Mouse (Mus musculus) kidney, postnatal 0 days (tissue): ENCODE measurements around the gene Dnph1. TPM values are rescaled to one million over a fixed set of nuclear protein-coding genes. Genes with fewer than 3 reads are reported as not detected.

Experiments
- ATAC-seq: fragments of 200-750 bp; cut with Nextera tagmentation; replicated peaks from 2 replicates; pipeline ENCODE4 v1.8.0; 2017; ENCODE audit warnings: low read depth, moderate number of reproducible peaks, moderate TSS enrichment, moderate library complexity; ENCODE audit not compliant: low FRiP score
- DNase-seq: peaks from one replicate; pipeline ENCODE4 v3.0.0-alpha.2; 2016; ENCODE audit warnings: low spot score
- H3K27ac ChIP-seq: fragments of 300-500 bp; sonication (generic); 2 replicates; pipeline ENCODE4 v1.5.1; 2014; ENCODE audit warnings: mild to moderate bottlenecking
- H3K27me3 ChIP-seq: fragments of 300-500 bp; sonication (generic); 2 replicates; pipeline ENCODE4 v1.6.1; 2014; ENCODE audit warnings: low read length, mixed read lengths; ENCODE audit not compliant: insufficient read depth
- H3K36me3 ChIP-seq: fragments of 300-500 bp; sonication (generic); 2 replicates; pipeline ENCODE4 v1.6.1; 2014; ENCODE audit warnings: low read length, mixed read lengths; ENCODE audit not compliant: insufficient read depth
- H3K4me1 ChIP-seq: fragments of 300-500 bp; sonication (generic); replicated peaks from 2 replicates; pipeline ENCODE4 v1.6.1; 2014; ENCODE audit warnings: antibody characterized with exemption, low read length, mixed read lengths; ENCODE audit not compliant: insufficient read depth
- H3K4me2 ChIP-seq: fragments of 300-500 bp; sonication (generic); 2 replicates; pipeline ENCODE4 v1.6.1; 2014; ENCODE audit warnings: mild to moderate bottlenecking, low read length, moderate library complexity, mixed read lengths
- H3K4me3 ChIP-seq: fragments of 300-500 bp; sonication (generic); replicated peaks from 2 replicates; pipeline ENCODE4 v1.5.1; 2014; ENCODE audit warnings: low read depth, low read length
- H3K9ac ChIP-seq: fragments of 300-500 bp; sonication (generic); 2 replicates; pipeline ENCODE4 v1.6.1; 2014; ENCODE audit warnings: low read depth, low read length
- H3K9me3 ChIP-seq: fragments of 300-500 bp; sonication (generic); replicated peaks from 2 replicates; pipeline ENCODE4 v1.6.1; 2016; ENCODE audit warnings: low read length, inconsistent platforms, mixed read lengths
- CTCF ChIP-seq: IDR thresholded peaks from 2 replicates; pipeline ENCODE4 v1.5.1; 2016; ENCODE audit warnings: antibody characterized with exemption, low read depth, mild to moderate bottlenecking, moderate library complexity
- WGBS: fragments of 180-500 bp; shearing (Covaris S2); extraction: QIAGEN DNeasy Blood & Tissue Kit; methylation state at CpG from one replicate; pipeline ENCODE4 v1.1.7; 2014; 5-methylcytosine and 5-hydroxymethylcytosine counted together
- polyA plus RNA-seq: library from polyadenylated mRNA; unstranded; fragments of >200 nt; fragmentation: Nextera tagmentation; extraction: Ambion mirVana; gene quantifications from 2 replicates; pipeline ENCODE4 v1.2.1, GENCODE M21; 2015

Gene Dnph1
- polyA plus RNA-seq, 1 experiment from 2014 or later: 31.8 TPM

GRCm38 (mm10) chr17:46525065-46525464 lies 28.6 kb downstream of the Dnph1 start:
- ATAC-seq (no peak), DNase-seq (no peak)
- Histone ChIP-seq H3K4me1 (no peaks in the 10 kb centered on the region), H3K27ac (no peak overlapping the region), H3K9me3 (no peaks in the 10 kb centered on the region), H3K9ac (no peak overlapping the region), H3K4me2 (no peak overlapping the region), H3K36me3 (no peaks in the 10 kb centered on the region), H3K27me3 (no peaks in the 10 kb centered on the region), H3K4me3 (no peak overlapping the region)
- TF ChIP-seq CTCF: no peak
- 82% methylated on average over 10 of the region's 10 CpGs for WGBS

GRCm38 (mm10) chr17:46525579-46526307 lies 29.2 kb downstream of the Dnph1 start:
- TF ChIP-seq CTCF: peak; percentile 98
- ATAC-seq (peak; percentile 29; the same call in 1 of the 2 replicates), DNase-seq (peak; percentile 91)
- Histone ChIP-seq H3K36me3 (no peaks in the 10 kb centered on the region), H3K4me1 (no peaks in the 10 kb centered on the region), H3K27me3 (no peaks in the 10 kb centered on the region), H3K27ac (no peak overlapping the region), H3K4me3 (no peak overlapping the region), H3K9me3 (no peaks in the 10 kb centered on the region), H3K4me2 (no peak overlapping the region), H3K9ac (no peak overlapping the region)
- 44% methylated on average over 12 of the region's 12 CpGs for WGBS

- 92% methylated on average over 12 of the region's 12 CpGs for WGBS
Measured at GRCm38 (mm10) chr17:46543661-46544060, 47.1 kb downstream of the Dnph1 start.

GRCm38 (mm10) chr17:46545813-46546564 lies 49.5 kb downstream of the Dnph1 start, which contains the start of gene Cul9:
Cul9 (minus strand) TSS chr17:46546388.
- 2% methylated on average over 41 of the region's 49 CpGs for WGBS
- Histone ChIP-seq H3K4me2 (peak within 1 kb of the TSS; percentile 92), H3K4me3 (peak within 1 kb of the TSS; percentile 49), H3K27me3 (no peaks in the 10 kb centered on the region), H3K27ac (peak within 1 kb of the TSS; percentile 25; the same call in 1 of the 2 replicates), H3K9ac (peak within 1 kb of the TSS; percentile 72), H3K4me1 (peaks cover 6% of the 10 kb centered on the region; the same call in 1 of the 2 replicates), H3K36me3 (peaks cover 31% of the 10 kb centered on the region), H3K9me3 (no peaks in the 10 kb centered on the region)
- no peak for TF ChIP-seq CTCF
- peak; percentile 58; the same call in 1 of the 2 replicates for ATAC-seq
- peak; percentile 78 for DNase-seq

More at GRCm38 (mm10) chr17:46543661-46544060, 47.1 kb downstream of the Dnph1 start:
- TF ChIP-seq CTCF: no peak
- ATAC-seq: no peak
- Histone ChIP-seq H3K4me3 (no peak overlapping the region), H3K9ac (no peak overlapping the region), H3K36me3 (peaks cover 12% of the 10 kb centered on the region; the same call in 1 of the 2 replicates), H3K9me3 (no peaks in the 10 kb centered on the region), H3K4me2 (no peak overlapping the region), H3K27me3 (no peaks in the 10 kb centered on the region), H3K27ac (no peak overlapping the region), H3K4me1 (peaks cover 6% of the 10 kb centered on the region; the same call in 1 of the 2 replicates)
- DNase-seq: no peak

- no peak for TF ChIP-seq CTCF
- DNase-seq: no peak
- Histone ChIP-seq H3K27me3 (no peaks in the 10 kb centered on the region), H3K9ac (peak overlapping the region; percentile 72; the same call in 1 of the 2 replicates), H3K4me3 (peak overlapping the region; percentile 49), H3K4me2 (peak overlapping the region; percentile 92), H3K36me3 (peaks cover 34% of the 10 kb centered on the region), H3K27ac (no peak overlapping the region), H3K4me1 (peaks cover 6% of the 10 kb centered on the region; the same call in 1 of the 2 replicates), H3K9me3 (no peaks in the 10 kb centered on the region)
- no peak for ATAC-seq
- 12% methylated on average over 7 of the region's 7 CpGs for WGBS
Measured at GRCm38 (mm10) chr17:46546591-46546990, 50.1 kb downstream of the Dnph1 start.

GRCm38 (mm10) chr17:46546995-46547394 lies 50.5 kb downstream of the Dnph1 start:
- Histone ChIP-seq H3K27me3 (no peaks in the 10 kb centered on the region), H3K9me3 (no peaks in the 10 kb centered on the region), H3K9ac (peak overlapping the region; percentile 31; the same call in 1 of the 2 replicates), H3K27ac (no peak overlapping the region; the same call in 1 of the 2 replicates), H3K4me3 (no peak overlapping the region), H3K4me1 (peaks cover 6% of the 10 kb centered on the region; the same call in 1 of the 2 replicates), H3K36me3 (peaks cover 38% of the 10 kb centered on the region), H3K4me2 (peak overlapping the region; percentile 92; the same call in 1 of the 2 replicates)
- TF ChIP-seq CTCF: no peak
- ATAC-seq (no peak), DNase-seq (peak; percentile 32)
- 25% methylated on average over 8 of the region's 8 CpGs for WGBS
